Mouse (Mus musculus) myocyte (in vitro differentiated cells): ENCODE results near the gene Foxd3.

ENCODE experiments used
- E2F4 ChIP-seq: IDR thresholded peaks from one replicate; pipeline ENCODE4 v1.6.1; 2011; ENCODE audit warnings: mild to moderate bottlenecking, control low read depth, moderate library complexity; ENCODE audit not compliant: insufficient read depth
- MAX ChIP-seq: IDR thresholded peaks from one replicate; pipeline ENCODE4 v1.6.1; 2011; ENCODE audit warnings: low read depth, mild to moderate bottlenecking, control low read depth
- MYOD1 ChIP-seq, 3 experiments: IDR thresholded peaks; one replicate each; pipeline ENCODE4 v1.6.1; 2011; ENCODE audit warnings: control low read depth in 2 of 3, low read depth in 2 of 3, mild to moderate bottlenecking in 2 of 3, moderate library complexity in 1 of 3; ENCODE audit not compliant: insufficient read length in 2 of 3, control insufficient read depth in 1 of 3
- MYOG ChIP-seq, 3 experiments: IDR thresholded peaks; one replicate each; pipeline ENCODE4 v1.6.1; 2011; ENCODE audit warnings: control low read depth in 2 of 3, low read depth in 2 of 3, mild to moderate bottlenecking in 2 of 3; ENCODE audit not compliant: insufficient read length in 2 of 3, control insufficient read depth in 1 of 3, insufficient read depth in 1 of 3
- POLR2A ChIP-seq: IDR thresholded peaks from one replicate; pipeline ENCODE4 v1.6.1; 2011; ENCODE audit warnings: low read depth, mild to moderate bottlenecking, control low read depth, moderate library complexity; ENCODE audit not compliant: insufficient read length
- POLR2AphosphoS2 ChIP-seq: IDR thresholded peaks from one replicate; pipeline ENCODE4 v1.6.1; 2011; ENCODE audit warnings: low read depth, control low read depth; ENCODE audit not compliant: insufficient read length
- REST ChIP-seq: IDR thresholded peaks from one replicate; pipeline ENCODE4 v1.6.1; 2011; ENCODE audit warnings: mild to moderate bottlenecking, control low read depth, moderate library complexity; ENCODE audit not compliant: insufficient read depth, insufficient read length
- SRF ChIP-seq: IDR thresholded peaks from one replicate; pipeline ENCODE4 v1.6.1; 2011; ENCODE audit warnings: low read depth; ENCODE audit not compliant: control insufficient read depth, insufficient read length
- TCF12 ChIP-seq: IDR thresholded peaks from one replicate; pipeline ENCODE4 v1.6.1; 2011; ENCODE audit warnings: mild to moderate bottlenecking, control low read depth; ENCODE audit not compliant: poor library complexity, insufficient read depth, severe bottlenecking
- TCF3 ChIP-seq: IDR thresholded peaks from one replicate; pipeline ENCODE4 v1.6.1; 2011; ENCODE audit warnings: low read depth, control low read depth; ENCODE audit not compliant: insufficient read length
- USF1 ChIP-seq: IDR thresholded peaks from one replicate; pipeline ENCODE4 v1.6.1; 2011; ENCODE audit warnings: low read depth, mild to moderate bottlenecking, control low read depth, moderate library complexity

GRCm38 (mm10) chr4:99675191-99675590 is 19.1 kb downstream of the Foxd3 start:
- TF ChIP-seq MAX, result no peak
- no peak for TF ChIP-seq REST
- no peak for TF ChIP-seq POLR2A
- TF ChIP-seq E2F4, result no peak
- TF ChIP-seq POLR2AphosphoS2, result no peak
- TF ChIP-seq TCF12, result no peak
- TF ChIP-seq MYOD1 (IDR thresholded peaks at IDR 0.05; ENCODE audit: control insufficient read depth in 1 of 3, insufficient read length in 2 of 3, low read depth in 2 of 3), result no peak
- no peak for TF ChIP-seq MYOG (IDR thresholded peaks at IDR 0.05; ENCODE audit: control insufficient read depth in 1 of 3, insufficient read depth in 1 of 3, insufficient read length in 2 of 3, low read depth in 2 of 3)
- TF ChIP-seq SRF, result no peak
- no peak for TF ChIP-seq USF1
- TF ChIP-seq TCF3, result no peak
